Mouse (Mus musculus) midbrain, embryonic 16.5 days (tissue): ENCODE data around the gene Acbd4. TPM values are rescaled to one million over a fixed set of nuclear protein-coding genes. Genes with fewer than 3 reads are reported as not detected.

Experiments
- ATAC-seq: fragments of 200-750 bp; cut with Nextera tagmentation; 2 replicates; pipeline ENCODE4 v1.8.0; 2017; ENCODE audit warnings: moderate TSS enrichment
- H3K27ac ChIP-seq: fragments of 300-500 bp; sonication (generic); 2 replicates; pipeline ENCODE4 v1.5.1; 2014; ENCODE audit warnings: mild to moderate bottlenecking, low read length, mixed read lengths
- H3K27me3 ChIP-seq: fragments of 300-500 bp; sonication (generic); 2 replicates; pipeline ENCODE4 v1.6.1; 2014; ENCODE audit warnings: low read depth, low read length, mixed read lengths; ENCODE audit not compliant: control insufficient read depth, insufficient read depth
- H3K36me3 ChIP-seq: fragments of 300-500 bp; sonication (generic); 2 replicates; pipeline ENCODE4 v1.6.1; 2014; ENCODE audit warnings: mild to moderate bottlenecking, low read length, moderate library complexity, mixed read lengths; ENCODE audit not compliant: control insufficient read depth, insufficient read depth
- H3K4me1 ChIP-seq: fragments of 300-500 bp; sonication (generic); 2 replicates; pipeline ENCODE4 v1.6.1; 2014; ENCODE audit warnings: mild to moderate bottlenecking, low read length, mixed read lengths; ENCODE audit not compliant: control insufficient read depth, insufficient read depth
- H3K4me2 ChIP-seq: fragments of 300-500 bp; sonication (generic); 2 replicates; pipeline ENCODE4 v1.6.1; 2014; ENCODE audit warnings: mild to moderate bottlenecking, low read length, mixed read lengths
- H3K4me3 ChIP-seq: fragments of 300-500 bp; sonication (generic); 2 replicates; pipeline ENCODE4 v1.5.1; 2014; ENCODE audit warnings: low read depth, mild to moderate bottlenecking, low read length, moderate library complexity, mixed read lengths
- H3K9ac ChIP-seq: fragments of 300-500 bp; sonication (generic); 2 replicates; pipeline ENCODE4 v1.6.1; 2014; ENCODE audit warnings: low read depth, low read length, mixed read lengths
- H3K9me3 ChIP-seq: fragments of 300-500 bp; sonication (generic); replicated peaks from 2 replicates; pipeline ENCODE4 v1.6.1; 2014; ENCODE audit warnings: mild to moderate bottlenecking, low read length, mixed read lengths; ENCODE audit not compliant: control insufficient read depth, poor library complexity, severe bottlenecking
- WGBS: fragments of 180-500 bp; shearing (Covaris S2); extraction: QIAGEN DNeasy Blood & Tissue Kit; methylation state at CpG from one replicate; pipeline ENCODE4 v1.1.7; 2014; 5-methylcytosine and 5-hydroxymethylcytosine counted together
- polyA plus RNA-seq: library from polyadenylated mRNA; unstranded; fragments of >200 nt; fragmentation: Nextera tagmentation; extraction: Ambion mirVana; gene quantifications from 2 replicates; pipeline ENCODE4 v1.2.1, GENCODE M21; 2015

Gene Acbd4
- 11.6 and 13.0 TPM in 2 replicates for polyA plus RNA-seq

- no peaks in the 10 kb centered on the region for H3K9me3 ChIP-seq
- peaks cover 12% of the 10 kb centered on the region; the same call in 1 of the 2 replicates for H3K4me1 ChIP-seq
- H3K9ac ChIP-seq = peak within 1 kb of the TSS; percentile 49
- H3K36me3 ChIP-seq = no peaks in the 10 kb centered on the region
- H3K27ac ChIP-seq = no peak within 1 kb of the TSS
- WGBS = 0% methylated on average over 34 of the region's 34 CpGs
- ATAC-seq = 0 out of 2 replicates have a peak, but pooled peaks have one; percentile 22
- H3K4me2 ChIP-seq = peak within 1 kb of the TSS; percentile 78
- H3K27me3 ChIP-seq = peaks cover 18% of the 10 kb centered on the region
- H3K4me3 ChIP-seq = peak within 1 kb of the TSS; percentile 39
Observed at GRCm38 (mm10) chr11:103101481-103101865, at the start of gene Acbd4, which contains the start of gene Plcd3. Gene Acbd4 (plus strand): TSS chr11:103101682. Gene Plcd3 (minus strand): TSS chr11:103101658.

GRCm38 (mm10) chr11:103052078-103052477 lies 49.4 kb upstream of the Acbd4 start:
- H3K9me3 ChIP-seq = no peaks in the 10 kb centered on the region
- WGBS = 93% methylated on average over 6 of the region's 6 CpGs
- H3K4me1 ChIP-seq = no peaks in the 10 kb centered on the region
- no peak overlapping the region for H3K9ac ChIP-seq
- no peak overlapping the region for H3K4me2 ChIP-seq
- no peak overlapping the region for H3K27ac ChIP-seq
- no peak overlapping the region for H3K4me3 ChIP-seq
- no peak for ATAC-seq
- no peaks in the 10 kb centered on the region for H3K27me3 ChIP-seq
- peaks cover 8% of the 10 kb centered on the region; the same call in 1 of the 2 replicates for H3K36me3 ChIP-seq

- H3K4me3 ChIP-seq = no peak overlapping the region
- no peaks in the 10 kb centered on the region for H3K27me3 ChIP-seq
- no peak overlapping the region for H3K27ac ChIP-seq
- 96% methylated on average over 18 of the region's 18 CpGs for WGBS
- no peak overlapping the region for H3K4me2 ChIP-seq
- no peaks in the 10 kb centered on the region for H3K4me1 ChIP-seq
- ATAC-seq = no peak
- peaks cover 14% of the 10 kb centered on the region; the same call in 1 of the 2 replicates for H3K36me3 ChIP-seq
- H3K9me3 ChIP-seq = no peaks in the 10 kb centered on the region
- no peak overlapping the region for H3K9ac ChIP-seq
Observed at GRCm38 (mm10) chr11:103053191-103054076, 48.0 kb upstream of the Acbd4 start.

- H3K4me2 ChIP-seq = no peak overlapping the region
- no peak overlapping the region for H3K9ac ChIP-seq
- 0 out of 2 replicates have a peak, but pooled peaks have one; percentile 32 for ATAC-seq
- no peak overlapping the region for H3K4me3 ChIP-seq
- H3K9me3 ChIP-seq = no peaks in the 10 kb centered on the region
- H3K4me1 ChIP-seq = no peaks in the 10 kb centered on the region
- peaks cover 19% of the 10 kb centered on the region; the same call in 1 of the 2 replicates for H3K36me3 ChIP-seq
- H3K27me3 ChIP-seq = no peaks in the 10 kb centered on the region
- no peak overlapping the region for H3K27ac ChIP-seq
- 41% methylated on average over 6 of the region's 6 CpGs for WGBS
Observed at GRCm38 (mm10) chr11:103054798-103055197, 46.7 kb upstream of the Acbd4 start.

- Histone ChIP-seq H3K9ac (no peak overlapping the region), H3K36me3 (peaks cover 23% of the 10 kb centered on the region), H3K27me3 (no peaks in the 10 kb centered on the region), H3K9me3 (no peaks in the 10 kb centered on the region), H3K4me1 (no peaks in the 10 kb centered on the region), H3K4me3 (no peak overlapping the region), H3K4me2 (no peak overlapping the region), H3K27ac (no peak overlapping the region)
- no peak for ATAC-seq
- WGBS = 95% methylated on average over 7 of the region's 7 CpGs
Observed at GRCm38 (mm10) chr11:103056636-103057035, 44.8 kb upstream of the Acbd4 start.

DNA sequence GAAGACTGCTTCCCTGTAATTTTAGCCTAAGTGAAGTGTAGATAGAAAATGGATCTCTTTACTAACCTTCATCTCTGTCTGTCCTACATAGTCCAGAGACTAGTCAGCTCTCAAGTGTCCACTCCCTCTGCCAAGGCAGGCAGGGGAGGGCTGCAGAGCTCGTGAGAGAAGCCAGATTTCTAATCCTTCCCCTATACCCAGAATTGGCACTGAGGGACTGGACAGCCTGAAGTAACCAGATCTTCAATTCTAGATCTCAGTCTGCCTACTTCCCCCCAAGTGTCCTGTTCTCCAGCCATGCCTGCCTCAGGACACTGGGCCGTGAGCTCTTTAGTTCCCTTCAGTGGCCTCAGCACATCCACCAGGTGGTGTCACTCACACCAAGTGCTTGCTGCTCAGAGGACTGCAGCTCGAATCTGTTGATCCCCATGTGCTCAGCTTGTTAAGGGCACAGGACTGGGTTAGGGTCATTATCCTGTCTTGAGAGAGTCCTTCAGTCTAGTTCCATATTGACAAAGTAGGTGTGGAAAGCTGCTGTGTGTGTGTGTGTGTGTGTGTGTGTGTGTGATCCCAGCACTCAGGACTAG lies 42.9 kb upstream of the Acbd4 start:
- no peak overlapping the region for H3K4me2 ChIP-seq
- ATAC-seq = no peak
- H3K4me1 ChIP-seq = no peaks in the 10 kb centered on the region
- H3K36me3 ChIP-seq = peaks cover 30% of the 10 kb centered on the region
- no peak overlapping the region for H3K9ac ChIP-seq
- no peaks in the 10 kb centered on the region for H3K27me3 ChIP-seq
- 80% methylated on average over 3 of the region's 3 CpGs for WGBS
- H3K4me3 ChIP-seq = no peak overlapping the region
- no peak overlapping the region for H3K27ac ChIP-seq
- no peaks in the 10 kb centered on the region for H3K9me3 ChIP-seq

- Histone ChIP-seq H3K4me2 (no peak overlapping the region), H3K4me1 (no peaks in the 10 kb centered on the region), H3K9ac (no peak overlapping the region), H3K27ac (no peak overlapping the region), H3K27me3 (no peaks in the 10 kb centered on the region), H3K9me3 (no peaks in the 10 kb centered on the region), H3K36me3 (peaks cover 38% of the 10 kb centered on the region), H3K4me3 (no peak overlapping the region)
- 95% methylated on average over 14 of the region's 14 CpGs for WGBS
- ATAC-seq = no peak
Observed at GRCm38 (mm10) chr11:103066191-103067050, 35.1 kb upstream of the Acbd4 start.

DNA sequence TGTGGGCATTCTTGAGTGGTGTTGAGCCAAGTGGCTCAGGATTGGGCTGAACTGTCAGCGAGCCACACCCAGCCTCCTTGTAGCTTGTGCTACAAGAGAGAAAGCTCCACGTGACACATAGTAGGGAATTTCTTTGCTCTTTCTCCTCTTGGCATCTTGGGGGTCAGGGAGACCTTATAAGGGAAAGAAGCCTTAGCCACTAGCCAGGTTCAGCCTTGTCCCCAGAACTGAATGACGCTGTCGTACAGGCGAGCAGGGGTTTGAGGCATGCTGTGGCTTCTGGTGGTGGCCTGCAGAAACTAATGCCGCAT lies 34.5 kb upstream of the Acbd4 start:
- H3K36me3 ChIP-seq = peaks cover 34% of the 10 kb centered on the region
- 93% methylated on average over 6 of the region's 6 CpGs for WGBS
- H3K27me3 ChIP-seq = no peaks in the 10 kb centered on the region
- H3K9me3 ChIP-seq = no peaks in the 10 kb centered on the region
- H3K4me1 ChIP-seq = no peaks in the 10 kb centered on the region
- no peak overlapping the region for H3K4me2 ChIP-seq
- H3K27ac ChIP-seq = no peak overlapping the region
- H3K4me3 ChIP-seq = no peak overlapping the region
- ATAC-seq = no peak
- H3K9ac ChIP-seq = no peak overlapping the region
